Mouse (Mus musculus): Measurements from ENCODE around the gene Ostc. TPM values are rescaled to one million over a fixed set of nuclear protein-coding genes. Genes with fewer than 3 reads are reported as not detected.

The Ostc gene
- polyA plus RNA-seq, 1 experiment = 153 TPM

- WGBS = 94% methylated on average over 3 of the region's 3 CpGs
- DNase-seq (ENCODE audit: low read depth, low spot score) = no peak
Measured at GRCm38 (mm10) chr3:130662496-130662895, 46.7 kb downstream of the Ostc start.

- WGBS = 48% methylated on average over 6 of the region's 6 CpGs
- no peak for DNase-seq (ENCODE audit: low read depth, low spot score)
Measured at GRCm38 (mm10) chr3:130660619-130661018, 48.6 kb downstream of the Ostc start.

GRCm38 (mm10) chr3:130649569-130649968, 59.7 kb downstream of the Ostc start:
- no peak for DNase-seq (ENCODE audit: low read depth, low spot score)
- WGBS = 58% methylated on average over 6 of the region's 6 CpGs

- DNase-seq (ENCODE audit: low read depth, low spot score) = no peak
- WGBS = 81% methylated on average over 11 of the region's 11 CpGs
Measured at GRCm38 (mm10) chr3:130646110-130646810, 63.0 kb downstream of the Ostc start.

Other genes starting within 250 kb of the Ostc start
- gene Etnppl, start 92.0 kb downstream of the Ostc start, polyA plus RNA-seq (2012; rRNA removed) = 0.29 and 0.62 TPM in 2 replicates
- 2,456 and 2,586 TPM in 2 replicates for gene Rpl34, start 21.0 kb upstream of the Ostc start, polyA plus RNA-seq (2012; rRNA removed)

All from large intestine, adult 2 months (tissue).